Comparison of ENCODE assay signal across 10 mouse cellular contexts in the genomic region with DNA sequence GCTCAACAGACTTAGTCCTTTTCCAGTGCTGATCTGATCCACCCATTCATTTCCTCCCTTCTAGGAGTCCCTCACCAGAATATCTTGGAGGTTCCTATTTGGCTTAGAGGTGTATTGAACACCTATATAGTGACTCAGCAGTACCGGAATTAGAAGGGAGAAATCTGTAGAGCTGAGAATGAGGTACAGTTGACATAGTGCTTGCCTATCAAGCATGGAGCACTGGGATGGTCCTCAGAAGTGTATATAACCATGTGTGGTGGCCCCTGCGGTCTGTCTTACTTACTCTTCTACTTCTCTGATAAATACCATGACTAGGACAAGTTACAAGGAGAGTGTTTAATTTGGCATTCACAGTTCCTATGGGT. TPM values are rescaled to one million over a fixed set of nuclear protein-coding genes. Genes with fewer than 3 reads are reported as not detected.
DNase-seq lines count a peak whose midpoint lies in the region; ATAC-seq and TF ChIP-seq lines count a peak whose summit lies in the region.
"Had no signal": no experiment of that assay in that cellular context is flagged by ENCODE, and none has a peak within 500 bp of the region (broad histone marks: within the 10 kb centered on the region; RNA-seq: fewer than 3 reads in every experiment).

No protein-coding gene starts in this region.

- no peaks in the 10 kb centered on the region for H3K36me3 ChIP-seq in heart, adult 2 months (ENCODE audit: control insufficient read depth, insufficient read depth, low read length)
- H3K36me3 ChIP-seq in megakaryocyte, embryonic 14.5 days (replicated peaks; ENCODE audit: low read length): no peaks in the 10 kb centered on the region
- no peaks in the 10 kb centered on the region for H3K36me3 ChIP-seq in limb, embryonic 12.5 days
- 0 out of 2 replicates have a peak, but pooled peaks cover 1% of the 10 kb centered on the region for H3K36me3 ChIP-seq in splenic B cell, adult 2 months (ENCODE audit: control insufficient read depth, insufficient read depth, low read length, poor library complexity, severe bottlenecking)

- no peak for TF ChIP-seq EP300 in heart, adult 2 months (IDR thresholded peaks at IDR 0.05; ENCODE audit: insufficient read depth, low read depth, low read length)

- intact Hi-C loops in heart, adult 2 months (cut with DNase I): loop anchor here (5.0 kb wide), 1 partner anchor 111 kb away; a partner anchor contains a TSS

- TF ChIP-seq CTCF in heart, adult 2 months (IDR thresholded peaks at IDR 0.05): no peak

- ATAC-seq in megakaryocyte, adult 5-6 weeks (ENCODE audit: poor library complexity, severe bottlenecking): no peak; the same call in 1 of the 2 replicates
- ATAC-seq in limb, embryonic 12.5 days (ENCODE audit: insufficient number of reproducible peaks, insufficient read depth, low FRiP score, low TSS enrichment, low read depth): peak; percentile 49

- no peaks in the 10 kb centered on the region; the same call in 1 of the 2 replicates for H3K4me1 ChIP-seq in heart, adult 2 months (ENCODE audit: control insufficient read depth, insufficient read depth, low read length)
- H3K4me1 ChIP-seq in megakaryocyte, embryonic 14.5 days: peaks cover 12% of the 10 kb centered on the region
- H3K4me1 ChIP-seq in limb, embryonic 12.5 days (replicated peaks): no peaks in the 10 kb centered on the region

- peak overlapping the region; percentile 28; the same call in 1 of the 2 replicates for H3K9ac ChIP-seq in heart, adult 2 months (ENCODE audit: low read depth, low read length)
- no peak overlapping the region for H3K9ac ChIP-seq in limb, embryonic 12.5 days (replicated peaks)

- peak overlapping the region; percentile 74 for H3K27ac ChIP-seq in heart, adult 2 months
- H3K27ac ChIP-seq in limb, embryonic 12.5 days: no peak overlapping the region

- H3K4me2 ChIP-seq in limb, embryonic 12.5 days: peak overlapping the region; percentile 59; the same call in 1 of the 2 replicates

- no peak for DNase-seq in heart, adult 2 months
- DNase-seq in heart, adult 8-10 months (ENCODE audit: low spot score): no peak
- peak; percentile 22 for DNase-seq in splenic B cell, adult 2 months (ENCODE audit: low read depth, low spot score)
- DNase-seq in adrenal gland, postnatal 10 days: no peak
- no peak for DNase-seq in embryo, embryonic 10.5 days (ENCODE audit: low spot score)

- peak overlapping the region; percentile 72 for H3K4me3 ChIP-seq in heart, adult 2 months
- H3K4me3 ChIP-seq in megakaryocyte, embryonic 14.5 days (replicated peaks): peak overlapping the region; percentile 93
- H3K4me3 ChIP-seq in limb, embryonic 12.5 days (replicated peaks): peak overlapping the region; percentile 42; the same call in 1 of the 2 replicates

- WGBS in heart, adult 2 months: 59% methylated on average over 2 of the region's 2 CpGs
- WGBS in limb, embryonic 12.5 days: 60% methylated on average over 2 of the region's 2 CpGs

- H3K79me2 ChIP-seq in heart, adult 2 months (replicated peaks; ENCODE audit: control insufficient read depth, insufficient read depth, low read length): no peaks in the 10 kb centered on the region

- H3K27me3 ChIP-seq in heart, adult 2 months (ENCODE audit: control insufficient read depth, insufficient read depth, low read length): no peaks in the 10 kb centered on the region
- no peaks in the 10 kb centered on the region for H3K27me3 ChIP-seq in megakaryocyte, embryonic 14.5 days (replicated peaks)
- H3K27me3 ChIP-seq in limb, embryonic 12.5 days: no peaks in the 10 kb centered on the region
- no peaks in the 10 kb centered on the region for H3K27me3 ChIP-seq in splenic B cell, adult 2 months (ENCODE audit: control insufficient read depth, insufficient read depth, low read length, poor library complexity, severe bottlenecking)

- no peaks in the 10 kb centered on the region for H3K9me3 ChIP-seq in megakaryocyte, embryonic 14.5 days
- H3K9me3 ChIP-seq in limb, embryonic 12.5 days: no peaks in the 10 kb centered on the region

- no peak for TF ChIP-seq POLR2A in heart, adult 2 months (IDR thresholded peaks at IDR 0.05; ENCODE audit: insufficient read depth, low read depth, low read length)

RNA-seq across cellular contexts. Expression of a gene that starts 0.4 kb away (rescaled TPM):
- 1 to 10 TPM; 4.1 to 5.5 TPM for total RNA-seq in heart, adult 2 months (2021)
- polyA plus RNA-seq in heart, adult 2 months (2012; rRNA removed): 2.6 and 4.2 TPM in 2 replicates
- total RNA-seq in heart, adult 8-10 months (2022): 1 to 10 TPM; 3.6 to 5.8 (median 5.0) TPM
- 0.27 TPM in 1 of 2 replicates, not detected in the other for polyA plus RNA-seq in megakaryocyte, embryonic 14.5 days (2012; ENCODE audit: insufficient read depth, low replicate concordance)
- total RNA-seq in megakaryocyte, adult 5-6 weeks (2015): 32.5 and 36.4 TPM in 2 replicates
- 51.5 and 51.8 TPM in 2 replicates for total RNA-seq in megakaryocyte, adult 5-6 weeks (2017)
- polyA plus RNA-seq in limb, embryonic 12.5 days (2016; fragmentation: Nextera tagmentation; extraction: Ambion mirVana): 2.4 and 2.5 TPM in 2 replicates
- 10 to 100 TPM in 1 of 2 experiments, 1 to 10 TPM in 1; 7.1 to 11.7 TPM for total RNA-seq in adrenal gland, postnatal 10 days (2021)

RNA-seq across cellular contexts. Expression of a gene that starts 16.1 kb away (rescaled TPM):
- total RNA-seq in heart, adult 2 months (2021): under 1 TPM; 0.14 to 0.23 TPM
- polyA plus RNA-seq in heart, adult 2 months (2012; rRNA removed): 0.21 and 0.23 TPM in 2 replicates
- total RNA-seq in heart, adult 8-10 months (2022): under 1 TPM in 1 of 4 experiments, not detected in 3; 0.23 TPM
- 0.04 TPM in 1 of 2 replicates, not detected in the other for polyA plus RNA-seq in megakaryocyte, embryonic 14.5 days (2012; ENCODE audit: insufficient read depth, low replicate concordance)
- total RNA-seq in megakaryocyte, adult 5-6 weeks (2015): 20.5 and 28.5 TPM in 2 replicates
- total RNA-seq in megakaryocyte, adult 5-6 weeks (2017): 18.2 and 23.0 TPM in 2 replicates
- polyA plus RNA-seq in limb, embryonic 12.5 days (2016; fragmentation: Nextera tagmentation; extraction: Ambion mirVana): not detected in 2 replicates
- under 1 TPM; 0.21 to 0.39 TPM for total RNA-seq in adrenal gland, postnatal 10 days (2021)
- total RNA-seq: adrenal gland, postnatal 14 days; layer of hippocampus, adult 18-20 months had no signal

RNA-seq across cellular contexts. Expression of a gene that starts 24.3 kb away (rescaled TPM):
- total RNA-seq in heart, adult 2 months (2021): under 1 TPM in 1 of 2 experiments, not detected in 1; 0.39 TPM
- 2.2 and 3.5 TPM in 2 replicates for polyA plus RNA-seq in heart, adult 2 months (2012; rRNA removed)
- total RNA-seq in heart, adult 8-10 months (2022): under 1 TPM in 2 of 4 experiments, not detected in 2; 0.16 to 0.17 TPM
- polyA plus RNA-seq in megakaryocyte, embryonic 14.5 days (2012; ENCODE audit: insufficient read depth, low replicate concordance): 0.28 TPM in 1 of 2 replicates, not detected in the other
- not detected in 2 replicates for total RNA-seq in megakaryocyte, adult 5-6 weeks (2015)
- 0.98 TPM in 1 of 2 replicates, not detected in the other for total RNA-seq in megakaryocyte, adult 5-6 weeks (2017)
- polyA plus RNA-seq in limb, embryonic 12.5 days (2016; fragmentation: Nextera tagmentation; extraction: Ambion mirVana): not detected in 2 replicates
- total RNA-seq in adrenal gland, postnatal 10 days (2021): under 1 TPM; 0.21 to 0.69 TPM

RNA-seq across cellular contexts. Expression of a gene that starts 38.3 kb away (rescaled TPM):
- 1 to 10 TPM; 5.8 to 6.3 TPM for total RNA-seq in heart, adult 2 months (2021)
- polyA plus RNA-seq in heart, adult 2 months (2012; rRNA removed): 2.9 and 4.0 TPM in 2 replicates
- total RNA-seq in heart, adult 8-10 months (2022): 1 to 10 TPM; 4.7 to 9.6 (median 6.1) TPM
- polyA plus RNA-seq in megakaryocyte, embryonic 14.5 days (2012; ENCODE audit: insufficient read depth, low replicate concordance): not detected in 2 replicates
- total RNA-seq in megakaryocyte, adult 5-6 weeks (2015): 130 and 137 TPM in 2 replicates
- total RNA-seq in megakaryocyte, adult 5-6 weeks (2017): 147 and 166 TPM in 2 replicates
- 6.2 and 6.6 TPM in 2 replicates for polyA plus RNA-seq in limb, embryonic 12.5 days (2016; fragmentation: Nextera tagmentation; extraction: Ambion mirVana)
- 10 to 100 TPM in 1 of 2 experiments, 1 to 10 TPM in 1; 7.2 to 15.9 TPM for total RNA-seq in adrenal gland, postnatal 10 days (2021)

RNA-seq across cellular contexts. Expression of a gene that starts 47.1 kb away (rescaled TPM):
- under 1 TPM; 0.18 to 0.20 TPM for total RNA-seq in heart, adult 2 months (2021)
- polyA plus RNA-seq in heart, adult 2 months (2012; rRNA removed): 0.08 and 0.18 TPM in 2 replicates
- total RNA-seq in heart, adult 8-10 months (2022): under 1 TPM in 1 of 4 experiments, not detected in 3; 0.34 TPM
- not detected in 2 replicates for polyA plus RNA-seq in megakaryocyte, embryonic 14.5 days (2012; ENCODE audit: insufficient read depth, low replicate concordance)
- 2.0 and 2.8 TPM in 2 replicates for total RNA-seq in megakaryocyte, adult 5-6 weeks (2015)
- 3.9 and 5.7 TPM in 2 replicates for total RNA-seq in megakaryocyte, adult 5-6 weeks (2017)
- not detected in 2 replicates for polyA plus RNA-seq in limb, embryonic 12.5 days (2016; fragmentation: Nextera tagmentation; extraction: Ambion mirVana)
- under 1 TPM in 1 of 2 experiments, not detected in 1; 0.18 TPM for total RNA-seq in adrenal gland, postnatal 10 days (2021)
- total RNA-seq: adrenal gland, postnatal 14 days; layer of hippocampus, adult 18-20 months had no signal

Comparison
In these comparisons a context has a peak if more than half of its experiments do, and no peak if none do; other contexts are left out.
1. H3K4me3 ChIP-seq: peak in every context shown above with its lines; median percentile 93 in megakaryocyte, embryonic 14.5 days; 72 in heart, adult 2 months; 42 in limb, embryonic 12.5 days.
2. RNA of a gene that starts 16.1 kb away (total RNA-seq): 18.2 to 28.5 TPM in megakaryocyte, adult 5-6 weeks; 0.21 to 0.39 TPM in adrenal gland, postnatal 10 days, 0.14 to 0.23 TPM in heart, adult 2 months and 0.23 TPM in heart, adult 8-10 months; every median in the first group is over 10 times any median in the second.